Mouse (Mus musculus) kidney, embryonic 15.5 days (tissue): ENCODE measurements around the gene Oxld1. TPM values are rescaled to one million over a fixed set of nuclear protein-coding genes. Genes with fewer than 3 reads are reported as not detected.
"Not testable (repeated sequence)": the region's sequence is repeated elsewhere in the genome, so short reads cannot be mapped to it uniquely, and the experiment has no call there.

Source experiments
- ATAC-seq: fragments of 200-750 bp; cut with Nextera tagmentation; replicated peaks from 2 replicates; pipeline ENCODE4 v1.8.0; 2017; ENCODE audit warnings: moderate TSS enrichment; ENCODE audit not compliant: low FRiP score
- H3K27ac ChIP-seq: fragments of 300-500 bp; sonication (generic); 2 replicates; pipeline ENCODE4 v1.5.1; 2015; ENCODE audit warnings: mild to moderate bottlenecking, inconsistent platforms
- H3K27me3 ChIP-seq: fragments of 300-500 bp; sonication (generic); 2 replicates; pipeline ENCODE4 v1.6.1; 2015; ENCODE audit warnings: inconsistent platforms
- H3K36me3 ChIP-seq: fragments of 300-500 bp; sonication (generic); 2 replicates; pipeline ENCODE4 v1.6.1; 2015; ENCODE audit warnings: inconsistent platforms
- H3K4me1 ChIP-seq: fragments of 300-500 bp; sonication (generic); 2 replicates; pipeline ENCODE4 v1.6.1; 2015; ENCODE audit warnings: inconsistent platforms
- H3K4me2 ChIP-seq: fragments of 300-500 bp; sonication (generic); 2 replicates; pipeline ENCODE4 v1.6.1; 2015; ENCODE audit warnings: moderate library complexity, mild to moderate bottlenecking, inconsistent platforms
- H3K4me3 ChIP-seq: fragments of 300-500 bp; sonication (generic); replicated peaks from 2 replicates; pipeline ENCODE4 v1.5.1; 2015; ENCODE audit warnings: mild to moderate bottlenecking, inconsistent platforms
- H3K9ac ChIP-seq: fragments of 300-500 bp; sonication (generic); 2 replicates; pipeline ENCODE4 v1.6.1; 2015; ENCODE audit warnings: mild to moderate bottlenecking, inconsistent platforms
- H3K9me3 ChIP-seq: fragments of 300-500 bp; sonication (generic); replicated peaks from 2 replicates; pipeline ENCODE4 v1.6.1; 2016; ENCODE audit warnings: inconsistent platforms
- WGBS: fragments of 180-500 bp; shearing (Covaris S2); methylation state at CpG from one replicate; pipeline ENCODE4 v1.1.7; 2015; ENCODE audit warnings: mixed read lengths; 5-methylcytosine and 5-hydroxymethylcytosine counted together
- polyA plus RNA-seq: library from polyadenylated mRNA; unstranded; fragments of >200 nt; fragmentation: Nextera tagmentation; extraction: Ambion mirVana; gene quantifications from 2 replicates; pipeline ENCODE4 v1.2.1, GENCODE M21; 2015

Gene Oxld1
- polyA plus RNA-seq, 1 experiment from 2014 or later, result 13.1 TPM

GRCm38 (mm10) chr11:120413621-120414020, 44.2 kb downstream of the Oxld1 start:
- peaks cover 96% of the 10 kb centered on the region for H3K36me3 ChIP-seq
- not testable (repeated sequence) for H3K4me3 ChIP-seq, H3K9me3 ChIP-seq, H3K27me3 ChIP-seq, ATAC-seq, H3K9ac ChIP-seq, H3K27ac ChIP-seq, H3K4me1 ChIP-seq, H3K4me2 ChIP-seq
- WGBS, result 94% methylated on average over 7 of the region's 10 CpGs

Other genes with a start within 250 kb of the Oxld1 start
- gene Bahcc1, start 225.1 kb downstream of the Oxld1 start, polyA plus RNA-seq, result 11.8 and 14.1 TPM in 2 replicates
- 2,367 and 2,520 TPM in 2 replicates for gene Actg1, start 109.5 kb downstream of the Oxld1 start, polyA plus RNA-seq
- gene Fscn2, start 96.5 kb downstream of the Oxld1 start, polyA plus RNA-seq, result 1.1 and 1.2 TPM in 2 replicates
- gene Faap100, start 79.3 kb downstream of the Oxld1 start, polyA plus RNA-seq, result 33.1 and 41.9 TPM in 2 replicates
- gene Nploc4, start 20.4 kb downstream of the Oxld1 start, polyA plus RNA-seq, result 33.5 and 34.8 TPM in 2 replicates
- not detected in 2 replicates for gene Tspan10, start 15.4 kb downstream of the Oxld1 start, polyA plus RNA-seq
- 0.28 and 0.38 TPM in 2 replicates for gene Pde6g, start 4.6 kb downstream of the Oxld1 start, polyA plus RNA-seq
- gene Ccdc137, start within 50 bp of the Oxld1 start, polyA plus RNA-seq, result 40.5 and 41.9 TPM in 2 replicates
- gene Arl16, start 9.5 kb upstream of the Oxld1 start, polyA plus RNA-seq, result 42.7 and 53.3 TPM in 2 replicates
- 166 and 172 TPM in 2 replicates for gene Mrpl12, start 26.5 kb upstream of the Oxld1 start, polyA plus RNA-seq
- gene Slc25a10, start 33.8 kb upstream of the Oxld1 start, polyA plus RNA-seq, result 84.6 and 91.9 TPM in 2 replicates
- 2.4 and 2.6 TPM in 2 replicates for gene Gcgr, start 72.6 kb upstream of the Oxld1 start, polyA plus RNA-seq
- gene Mcrip1, start 91.7 kb upstream of the Oxld1 start, polyA plus RNA-seq, result 199 and 212 TPM in 2 replicates
- 0.49 and 1.4 TPM in 2 replicates for gene Ppp1r27, start 93.1 kb upstream of the Oxld1 start, polyA plus RNA-seq
- 718 and 736 TPM in 2 replicates for gene P4hb, start 115.2 kb upstream of the Oxld1 start, polyA plus RNA-seq
- 588 and 644 TPM in 2 replicates for gene Arhgdia, start 123.6 kb upstream of the Oxld1 start, polyA plus RNA-seq
- gene Alyref, start 140.3 kb upstream of the Oxld1 start, polyA plus RNA-seq, result 494 TPM in 2 replicates
- gene Anapc11, start 140.4 kb upstream of the Oxld1 start, polyA plus RNA-seq, result 193 and 206 TPM in 2 replicates
- 24.4 and 25.2 TPM in 2 replicates for gene Npb, start 150.4 kb upstream of the Oxld1 start, polyA plus RNA-seq
- gene Pcyt2, start 159.9 kb upstream of the Oxld1 start, polyA plus RNA-seq, result 118 and 140 TPM in 2 replicates
- 32.7 and 33.9 TPM in 2 replicates for gene Sirt7, start 167.2 kb upstream of the Oxld1 start, polyA plus RNA-seq
- gene Mafg, start 175.5 kb upstream of the Oxld1 start, polyA plus RNA-seq, result 32.2 and 35.9 TPM in 2 replicates
- 25.4 and 29.3 TPM in 2 replicates for gene Pycr1, start 185.7 kb upstream of the Oxld1 start, polyA plus RNA-seq
- gene Myadml2, start 190.1 kb upstream of the Oxld1 start, polyA plus RNA-seq, result 0.28 and 0.29 TPM in 2 replicates
- 5.2 and 7.7 TPM in 2 replicates for gene Notum, start 203.1 kb upstream of the Oxld1 start, polyA plus RNA-seq
- 127 and 144 TPM in 2 replicates for gene Aspscr1, start 214.9 kb upstream of the Oxld1 start, polyA plus RNA-seq